Mouse (Mus musculus): ENCODE results near the gene Atg2a. TPM values are rescaled to one million over a fixed set of nuclear protein-coding genes. Genes with fewer than 3 reads are reported as not detected.

Atg2a gene
- polyA plus RNA-seq (2017; shearing (Covaris generic)): 91.9 TPM

GRCm38 (mm10) chr19:6241274-6242107, at the start of gene Atg2a:
Gene Atg2a (plus strand): TSS chr19:6241668.

GRCm38 (mm10) chr19:6226135-6226534, 15.3 kb upstream of the Atg2a start, which contains the start of gene Gpha2:
Gene Gpha2 (plus strand): TSS chr19:6226380.

GRCm38 (mm10) chr19:6235084-6236052, 6.1 kb upstream of the Atg2a start, which contains the start of gene Ppp2r5b:
Gene Ppp2r5b (minus strand): TSS chr19:6235872.

GRCm38 (mm10) chr19:6276426-6277421, 35.3 kb downstream of the Atg2a start, which contains the start of gene Ehd1:
Gene Ehd1 (plus strand): TSS chr19:6276725.

GRCm38 (mm10) chr19:6306137-6306551, 64.7 kb downstream of the Atg2a start, which contains the start of gene Cdc42bpg:
Gene Cdc42bpg (plus strand): TSS chr19:6306456.

Other genes starting within 250 kb of the Atg2a start
- gene Capn1, start 225.8 kb upstream of the Atg2a start, polyA plus RNA-seq (2017; shearing (Covaris generic)): 53.1 TPM
- gene Syvn1, start 195.1 kb upstream of the Atg2a start, polyA plus RNA-seq (2017; shearing (Covaris generic)): 69.3 TPM
- gene Mrpl49, start 183.9 kb upstream of the Atg2a start, polyA plus RNA-seq (2017; shearing (Covaris generic)): 37.0 TPM
- gene Fau, start 183.8 kb upstream of the Atg2a start, polyA plus RNA-seq (2017; shearing (Covaris generic)): 1,034 TPM
- gene Znhit2, start 180.5 kb upstream of the Atg2a start, polyA plus RNA-seq (2017; shearing (Covaris generic)): 20.1 TPM
- gene Tm7sf2, start 173.3 kb upstream of the Atg2a start, polyA plus RNA-seq (2017; shearing (Covaris generic)): 15.6 TPM
- 109 TPM for gene Vps51, start 164.4 kb upstream of the Atg2a start, polyA plus RNA-seq (2017; shearing (Covaris generic))
- gene Tmem262, start 161.6 kb upstream of the Atg2a start, polyA plus RNA-seq (2017; shearing (Covaris generic)): not detected
- 0.80 TPM for gene Gm28374, start 159.4 kb upstream of the Atg2a start, polyA plus RNA-seq (2017; shearing (Covaris generic))
- gene Zfpl1, start 156.7 kb upstream of the Atg2a start, polyA plus RNA-seq (2017; shearing (Covaris generic)): 27.6 TPM
- gene Cdca5, start 156.7 kb upstream of the Atg2a start, polyA plus RNA-seq (2017; shearing (Covaris generic)): 0.58 TPM
- gene AC131692.1, start 147.2 kb upstream of the Atg2a start, polyA plus RNA-seq (2017; shearing (Covaris generic)): not detected
- gene Naaladl1, start 135.9 kb upstream of the Atg2a start, polyA plus RNA-seq (2017; shearing (Covaris generic)): not detected
- gene Sac3d1, start 123.0 kb upstream of the Atg2a start, polyA plus RNA-seq (2017; shearing (Covaris generic)): 13.0 TPM
- 41.7 TPM for gene Snx15, start 113.4 kb upstream of the Atg2a start, polyA plus RNA-seq (2017; shearing (Covaris generic))
- not detected for gene Batf2, start 100.7 kb upstream of the Atg2a start, polyA plus RNA-seq (2017; shearing (Covaris generic))
- gene Arl2, start 100.1 kb upstream of the Atg2a start, polyA plus RNA-seq (2017; shearing (Covaris generic)): 23.4 TPM
- not detected for gene Majin, start 57.3 kb upstream of the Atg2a start, polyA plus RNA-seq (2017; shearing (Covaris generic))
- not detected for gene Gpha2, start 15.3 kb upstream of the Atg2a start, polyA plus RNA-seq (2017; shearing (Covaris generic))
- gene Ppp2r5b, start 5.8 kb upstream of the Atg2a start, polyA plus RNA-seq (2017; shearing (Covaris generic)): 22.5 TPM
- 15.0 TPM for gene Ehd1, start 35.1 kb downstream of the Atg2a start, polyA plus RNA-seq (2017; shearing (Covaris generic))
- gene Cdc42bpg, start 64.8 kb downstream of the Atg2a start, polyA plus RNA-seq (2017; shearing (Covaris generic)): 0.21 TPM
- 54.5 TPM for gene Men1, start 93.3 kb downstream of the Atg2a start, polyA plus RNA-seq (2017; shearing (Covaris generic))
- 212 TPM for gene Map4k2, start 99.5 kb downstream of the Atg2a start, polyA plus RNA-seq (2017; shearing (Covaris generic))
- 554 TPM for gene Sf1, start 122.0 kb downstream of the Atg2a start, polyA plus RNA-seq (2017; shearing (Covaris generic))
- gene Pygm, start 142.7 kb downstream of the Atg2a start, polyA plus RNA-seq (2017; shearing (Covaris generic)): 8.2 TPM
- 594 TPM for gene Rasgrp2, start 157.7 kb downstream of the Atg2a start, polyA plus RNA-seq (2017; shearing (Covaris generic))
- gene Nrxn2, start 177.1 kb downstream of the Atg2a start, polyA plus RNA-seq (2017; shearing (Covaris generic)): not detected